Mouse (Mus musculus) subcutaneous adipose tissue, adult 2 months (tissue): ENCODE data around the gene Fuca2. TPM values are rescaled to one million over a fixed set of nuclear protein-coding genes. Genes with fewer than 3 reads are reported as not detected.

Source experiments
- polyA plus RNA-seq: library from polyadenylated mRNA; depleted of rRNA; stranded (reverse); fragments of >200 nt; gene quantifications from 2 replicates; pipeline ENCODE4 v1.2.3, GENCODE M21; 2012; ENCODE audit warnings: low replicate concordance; rRNA removed

Gene Fuca2
- 11.4 and 19.7 TPM in 2 replicates for polyA plus RNA-seq

DNA sequence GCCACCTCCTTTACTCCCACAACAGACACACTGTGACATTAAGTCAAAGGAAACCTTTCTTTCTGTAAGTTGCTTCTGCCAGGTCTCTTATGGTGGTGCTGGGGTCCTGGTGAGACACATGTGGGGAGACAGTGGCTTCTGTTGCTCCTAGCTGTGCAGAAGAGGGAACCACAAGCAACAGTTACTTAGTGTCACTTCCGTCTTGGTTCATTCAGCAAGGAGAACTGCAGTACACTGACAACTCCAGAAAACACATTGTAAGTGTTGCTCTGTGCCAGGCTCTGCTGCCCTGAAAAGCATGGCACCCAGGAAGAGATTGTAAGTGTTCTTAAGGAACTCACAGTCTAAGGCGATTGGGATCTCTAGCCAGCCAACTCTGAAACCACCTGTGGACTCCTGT, at the start of gene Fuca2:
TSS of gene Fuca2 (plus strand) at position 210 of the 400 bp plus-strand sequence.

DNA sequence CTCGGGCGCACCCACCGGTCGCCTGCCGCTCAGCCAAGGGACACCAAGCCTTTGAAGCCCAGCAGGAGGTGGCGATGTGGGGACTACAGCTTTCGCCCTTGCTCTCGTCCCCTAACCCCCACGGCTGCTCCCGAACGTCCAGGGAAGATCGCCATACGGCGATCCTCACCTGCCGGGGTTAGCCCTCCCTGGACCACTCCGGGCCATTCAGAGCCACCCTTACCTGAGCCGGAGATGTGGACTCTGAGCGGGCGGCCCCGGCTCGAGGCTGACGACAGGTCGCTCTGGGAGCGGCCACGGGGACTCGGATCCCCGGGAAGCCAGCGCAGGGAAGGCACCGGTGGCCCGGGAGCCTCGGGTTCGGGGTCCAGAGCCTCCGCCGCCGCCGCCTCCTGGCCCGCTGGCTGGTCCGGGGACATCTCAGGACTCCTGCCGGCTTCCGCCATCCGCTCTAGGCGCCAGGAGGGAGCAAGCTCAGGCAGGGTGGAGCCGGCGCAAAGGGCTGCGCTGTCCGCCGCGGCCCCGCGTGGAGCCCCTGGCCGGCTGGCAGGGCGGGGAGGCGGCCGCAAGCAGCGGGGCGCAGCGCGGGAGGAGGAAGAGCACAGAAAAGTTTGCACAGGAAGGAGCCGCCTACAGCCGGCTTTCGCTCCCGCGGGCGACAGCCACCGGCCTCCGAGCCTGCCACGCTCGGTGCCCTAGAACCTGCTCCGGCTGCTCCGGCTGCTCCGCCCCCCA, 25.3 kb upstream of the Fuca2 start, which contains the start of gene Phactr2:
TSS of gene Phactr2 (minus strand) at position 580 of the 735 bp plus-strand sequence.

DNA sequence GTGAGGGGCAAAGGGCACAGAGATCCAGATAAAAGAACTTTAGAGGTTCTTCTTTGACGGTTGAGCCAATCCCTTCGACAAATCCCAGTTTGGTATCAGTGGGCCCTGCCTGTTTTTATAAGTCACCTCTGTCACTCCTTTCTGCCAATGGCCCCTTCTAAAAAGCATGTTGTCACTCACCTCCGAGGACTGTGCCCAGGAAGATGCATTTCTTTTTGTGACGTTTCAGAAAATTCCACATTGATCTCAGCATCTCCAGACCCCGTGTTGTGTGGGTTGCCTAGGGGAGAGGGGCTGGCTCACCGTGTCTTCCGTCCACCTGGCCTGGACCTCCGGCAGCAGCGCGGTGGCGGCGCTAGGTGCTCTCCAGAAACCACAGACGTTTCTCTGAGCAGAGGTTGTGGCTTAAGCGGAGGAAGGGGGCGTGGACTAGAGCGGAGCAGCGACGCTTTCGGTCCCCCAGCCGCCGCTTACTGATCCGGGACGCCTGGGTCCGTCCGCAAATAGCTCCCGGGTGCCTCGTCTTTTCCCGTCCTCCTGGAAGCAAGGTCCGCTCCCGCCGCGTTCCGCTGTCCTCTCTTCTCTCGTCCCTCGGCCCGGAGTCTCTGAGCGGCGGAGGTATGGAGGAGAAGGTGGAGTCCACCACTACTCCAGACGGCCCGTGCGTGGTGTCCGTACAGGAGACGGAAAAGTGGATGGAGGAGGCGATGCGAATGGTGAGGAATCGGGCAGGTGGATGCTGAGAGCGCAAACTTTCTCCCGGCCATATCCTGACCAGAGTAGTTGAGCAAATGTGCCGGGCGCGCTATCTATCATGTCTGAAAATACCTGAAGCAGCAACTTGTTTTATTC, 53.5 kb downstream of the Fuca2 start, which contains the start of the genes Adat2 and Pex3:
TSS of gene Adat2 (plus strand) at position 249 of the 852 bp plus-strand sequence.
TSS of gene Pex3 (minus strand) at position 497 of the 852 bp plus-strand sequence.

Other genes starting within 250 kb of the Fuca2 start
- 14.8 and 15.2 TPM in 2 replicates for gene Phactr2, start 25.1 kb upstream of the Fuca2 start, polyA plus RNA-seq
- gene Adat2, start 53.4 kb downstream of the Fuca2 start, polyA plus RNA-seq = 3.6 and 5.2 TPM in 2 replicates
- gene Pex3, start 53.6 kb downstream of the Fuca2 start, polyA plus RNA-seq = 15.2 and 26.4 TPM in 2 replicates